Mouse (Mus musculus): ENCODE measurements at regions not wholly inside any gene's neighbourhood (a gene's known extent, or its start where the extent isn't known, plus 50 kb on each side); places are given as distances from the start of the nearest gene placed in this dataset.

DNA sequence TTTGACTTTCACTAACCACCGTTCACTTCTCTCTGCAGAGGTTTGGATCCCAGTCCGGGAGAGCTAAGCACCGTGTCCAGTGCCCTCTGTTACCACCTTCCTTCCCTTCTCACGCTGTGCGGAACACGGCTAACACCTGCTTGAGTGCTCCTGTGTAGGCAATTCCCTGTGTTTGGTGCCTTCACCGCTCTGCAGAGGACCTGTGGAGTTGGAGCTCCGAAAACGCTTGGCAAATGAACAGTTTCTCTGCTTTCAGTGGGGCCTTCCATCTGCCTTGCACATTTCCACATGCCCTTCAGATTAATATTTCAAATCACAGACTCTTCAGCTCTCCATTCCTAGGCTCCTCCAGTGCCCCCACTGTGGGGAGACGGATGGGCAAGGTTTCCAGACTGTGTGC is 227.7 kb upstream of the Daam1 start:
- Histone ChIP-seq H3K4me1 (ENCODE audit: insufficient read depth, low read length) (no peaks in the 10 kb centered on the region), H3K9me3 (ENCODE audit: low read length) (no peaks in the 10 kb centered on the region), H3K27me3 (ENCODE audit: insufficient read depth, low read length) (no peaks in the 10 kb centered on the region), H3K4me2 (replicated peaks; ENCODE audit: low read depth, low read length) (no peak overlapping the region), H3K36me3 (ENCODE audit: insufficient read depth, low read length) (no peaks in the 10 kb centered on the region), H3K27ac (ENCODE audit: low read length) (no peak overlapping the region), H3K9ac (replicated peaks; ENCODE audit: low read length) (no peak overlapping the region), H3K4me3 (ENCODE audit: low read length) (no peak overlapping the region)
- 86% methylated on average over 10 of the region's 10 CpGs for WGBS
- no peak for ATAC-seq (ENCODE audit: low FRiP score, low TSS enrichment)

DNA sequence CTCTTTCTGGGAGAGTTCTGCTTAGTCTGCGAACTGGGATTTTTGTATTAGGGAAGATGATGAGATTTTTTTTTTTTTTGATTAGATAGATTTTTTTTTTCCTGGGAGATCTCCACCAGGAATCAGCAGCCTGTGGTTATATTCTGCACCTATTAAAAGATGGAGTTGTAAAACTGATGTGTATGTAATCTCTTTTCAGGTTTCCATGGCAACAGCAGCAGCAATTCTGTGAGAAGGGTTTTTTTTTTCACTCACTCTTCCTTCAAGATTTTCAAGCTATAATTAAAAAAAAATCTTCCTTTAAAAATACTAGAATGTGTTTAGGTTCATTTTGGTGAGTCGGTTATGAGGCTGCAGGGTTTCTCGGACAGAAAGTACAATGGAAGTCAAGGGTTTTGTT is 224.5 kb upstream of the Daam1 start:
- peaks cover 4% of the 10 kb centered on the region; the same call in 1 of the 2 replicates for H3K9me3 ChIP-seq (ENCODE audit: low read length)
- no peaks in the 10 kb centered on the region for H3K36me3 ChIP-seq (ENCODE audit: insufficient read depth, low read length)
- no peak overlapping the region for H3K4me3 ChIP-seq (ENCODE audit: low read length)
- no peaks in the 10 kb centered on the region for H3K27me3 ChIP-seq (ENCODE audit: insufficient read depth, low read length)
- H3K27ac ChIP-seq (ENCODE audit: low read length): no peak overlapping the region
- no peaks in the 10 kb centered on the region for H3K4me1 ChIP-seq (ENCODE audit: insufficient read depth, low read length)
- H3K4me2 ChIP-seq (replicated peaks; ENCODE audit: low read depth, low read length): no peak overlapping the region
- H3K9ac ChIP-seq (replicated peaks; ENCODE audit: low read length): no peak overlapping the region
- WGBS: 89% methylated on average over 3 of the region's 3 CpGs
- no peak for ATAC-seq (ENCODE audit: low FRiP score, low TSS enrichment)

DNA sequence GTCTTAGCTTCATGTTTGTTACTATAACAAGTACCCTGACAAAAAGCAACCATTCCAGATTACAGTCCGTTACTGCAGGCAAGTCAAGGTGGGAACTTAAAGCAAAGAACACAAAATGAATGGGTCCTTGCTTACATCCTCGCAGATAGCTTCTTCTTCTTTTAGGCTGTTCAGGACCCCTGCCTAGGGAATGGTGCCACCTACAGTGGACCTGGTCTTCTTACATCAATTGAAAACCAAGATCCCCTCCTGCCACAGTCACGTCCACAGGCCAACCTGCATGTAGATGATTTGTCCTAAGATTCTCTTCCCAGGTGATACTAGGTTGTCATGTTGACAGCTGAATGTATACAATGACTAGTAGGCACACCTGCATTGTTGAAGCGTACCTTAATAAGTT is 222.9 kb upstream of the Daam1 start:
- H3K9me3 ChIP-seq (ENCODE audit: low read length): peaks cover 4% of the 10 kb centered on the region; the same call in 1 of the 2 replicates
- 95% methylated on average over 4 of the region's 4 CpGs for WGBS
- H3K27me3 ChIP-seq (ENCODE audit: insufficient read depth, low read length): no peaks in the 10 kb centered on the region
- no peak overlapping the region for H3K4me3 ChIP-seq (ENCODE audit: low read length)
- no peak overlapping the region for H3K27ac ChIP-seq (ENCODE audit: low read length)
- ATAC-seq (ENCODE audit: low FRiP score, low TSS enrichment): no peak
- no peak overlapping the region for H3K4me2 ChIP-seq (replicated peaks; ENCODE audit: low read depth, low read length)
- no peak overlapping the region for H3K9ac ChIP-seq (replicated peaks; ENCODE audit: low read length)
- no peaks in the 10 kb centered on the region for H3K36me3 ChIP-seq (ENCODE audit: insufficient read depth, low read length)
- H3K4me1 ChIP-seq (ENCODE audit: insufficient read depth, low read length): 0 out of 2 replicates have a peak, but pooled peaks cover 5% of the 10 kb centered on the region

DNA sequence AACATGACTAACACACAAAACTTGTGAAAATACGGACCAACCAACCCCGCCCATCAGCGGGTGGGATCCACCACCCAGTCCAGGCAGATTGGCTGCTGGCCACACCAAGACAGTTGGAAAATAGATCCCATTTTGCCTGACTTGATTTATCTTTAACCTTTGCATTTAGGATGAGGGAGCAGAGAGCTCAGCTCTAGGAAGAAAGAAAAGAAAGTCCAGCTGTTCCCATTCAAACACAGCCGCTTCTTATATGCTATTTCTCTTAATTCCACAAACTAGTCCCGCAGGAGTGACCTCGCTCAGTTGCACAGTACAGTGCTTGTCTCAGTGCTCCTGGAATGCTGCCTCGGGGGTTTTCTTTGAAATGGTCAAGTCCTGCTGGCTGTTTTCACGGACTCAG is 217.6 kb upstream of the Daam1 start:
- Histone ChIP-seq H3K4me2 (replicated peaks; ENCODE audit: low read depth, low read length) (no peak overlapping the region), H3K9me3 (ENCODE audit: low read length) (peaks cover 4% of the 10 kb centered on the region; the same call in 1 of the 2 replicates), H3K36me3 (ENCODE audit: insufficient read depth, low read length) (no peaks in the 10 kb centered on the region), H3K27me3 (ENCODE audit: insufficient read depth, low read length) (no peaks in the 10 kb centered on the region), H3K9ac (replicated peaks; ENCODE audit: low read length) (no peak overlapping the region; the same call in 1 of the 2 replicates), H3K4me3 (ENCODE audit: low read length) (no peak overlapping the region), H3K4me1 (ENCODE audit: insufficient read depth, low read length) (peaks cover 22% of the 10 kb centered on the region; the same call in 1 of the 2 replicates), H3K27ac (ENCODE audit: low read length) (peak overlapping the region; percentile 77)
- ATAC-seq (ENCODE audit: low FRiP score, low TSS enrichment): peak; percentile 91
- 41% methylated on average over 8 of the region's 8 CpGs for WGBS

DNA sequence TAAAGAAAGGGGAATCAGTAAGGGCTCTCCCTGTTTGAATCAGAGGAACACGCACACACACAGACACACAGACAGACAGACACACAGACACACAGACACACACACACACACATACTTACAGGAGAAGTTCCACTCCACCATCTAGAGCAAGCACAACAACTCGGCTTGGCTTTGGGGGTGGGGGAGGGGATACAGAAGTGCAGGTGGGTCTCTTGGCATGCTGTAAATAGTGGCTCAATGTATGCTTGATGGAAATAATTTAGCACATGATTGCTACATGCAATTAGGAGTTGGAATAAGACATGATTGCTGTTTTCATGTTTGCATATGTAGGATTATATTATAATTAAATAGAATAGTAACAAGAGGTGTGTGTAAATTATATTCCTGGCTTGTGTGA is 215.9 kb upstream of the Daam1 start:
- no peaks in the 10 kb centered on the region for H3K36me3 ChIP-seq (ENCODE audit: insufficient read depth, low read length)
- H3K4me3 ChIP-seq (ENCODE audit: low read length): no peak overlapping the region
- H3K9ac ChIP-seq (replicated peaks; ENCODE audit: low read length): no peak overlapping the region
- no peaks in the 10 kb centered on the region for H3K27me3 ChIP-seq (ENCODE audit: insufficient read depth, low read length)
- peaks cover 4% of the 10 kb centered on the region; the same call in 1 of the 2 replicates for H3K9me3 ChIP-seq (ENCODE audit: low read length)
- peaks cover 29% of the 10 kb centered on the region for H3K4me1 ChIP-seq (ENCODE audit: insufficient read depth, low read length)
- no peak for ATAC-seq (ENCODE audit: low FRiP score, low TSS enrichment)
- no peak overlapping the region for H3K4me2 ChIP-seq (replicated peaks; ENCODE audit: low read depth, low read length)
- H3K27ac ChIP-seq (ENCODE audit: low read length): no peak overlapping the region
- WGBS: 68% methylated on average over 2 of the region's 2 CpGs

GRCm38 (mm10) chr12:71615383-71615782 is 215.5 kb upstream of the Daam1 start:
- H3K4me1 ChIP-seq (ENCODE audit: insufficient read depth, low read length): peaks cover 33% of the 10 kb centered on the region
- 59% methylated on average over 2 of the region's 2 CpGs for WGBS
- no peak for ATAC-seq (ENCODE audit: low FRiP score, low TSS enrichment)
- H3K27me3 ChIP-seq (ENCODE audit: insufficient read depth, low read length): no peaks in the 10 kb centered on the region
- no peaks in the 10 kb centered on the region for H3K36me3 ChIP-seq (ENCODE audit: insufficient read depth, low read length)
- H3K9me3 ChIP-seq (ENCODE audit: low read length): peaks cover 4% of the 10 kb centered on the region; the same call in 1 of the 2 replicates
- H3K4me2 ChIP-seq (replicated peaks; ENCODE audit: low read depth, low read length): no peak overlapping the region
- no peak overlapping the region for H3K9ac ChIP-seq (replicated peaks; ENCODE audit: low read length)
- H3K27ac ChIP-seq (ENCODE audit: low read length): no peak overlapping the region
- no peak overlapping the region for H3K4me3 ChIP-seq (ENCODE audit: low read length)

DNA sequence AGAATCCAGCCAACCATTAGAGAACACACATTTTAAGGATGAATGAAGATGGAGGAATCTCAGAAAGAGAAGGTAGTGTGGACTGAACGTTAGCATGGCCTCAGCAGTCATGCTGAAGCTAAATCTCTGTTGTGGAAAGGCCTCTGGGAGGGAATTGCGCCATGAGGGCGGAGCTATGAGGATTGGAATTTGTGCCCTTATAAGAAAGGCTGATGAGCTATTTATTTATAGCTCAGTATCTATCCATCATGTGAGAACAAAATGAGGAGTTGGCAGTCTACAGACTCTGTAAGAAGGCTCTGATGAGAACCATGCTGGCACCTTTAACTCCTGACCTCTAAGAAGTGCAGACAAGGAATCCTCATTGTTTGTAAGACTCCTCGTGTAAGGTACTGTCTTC is 214.8 kb upstream of the Daam1 start:
- H3K4me1 ChIP-seq (ENCODE audit: insufficient read depth, low read length): peaks cover 33% of the 10 kb centered on the region
- 80% methylated on average over 4 of the region's 4 CpGs for whole genome bisulfite sequencing
- no peak overlapping the region for H3K4me2 ChIP-seq (replicated peaks; ENCODE audit: low read depth, low read length)
- no peak overlapping the region for H3K4me3 ChIP-seq (ENCODE audit: low read length)
- H3K27me3 ChIP-seq (ENCODE audit: insufficient read depth, low read length): no peaks in the 10 kb centered on the region
- no peaks in the 10 kb centered on the region for H3K36me3 ChIP-seq (ENCODE audit: insufficient read depth, low read length)
- no peaks in the 10 kb centered on the region for H3K9me3 ChIP-seq (ENCODE audit: low read length)
- H3K9ac ChIP-seq (replicated peaks; ENCODE audit: low read length): no peak overlapping the region
- H3K27ac ChIP-seq (ENCODE audit: low read length): no peak overlapping the region
- ATAC-seq (ENCODE audit: low FRiP score, low TSS enrichment): no peak

GRCm38 (mm10) chr12:71618466-71618865 is 212.4 kb upstream of the Daam1 start:
- peaks cover 32% of the 10 kb centered on the region for H3K4me1 ChIP-seq (ENCODE audit: insufficient read depth, low read length)
- H3K9me3 ChIP-seq (ENCODE audit: low read length): no peaks in the 10 kb centered on the region
- no peaks in the 10 kb centered on the region for H3K27me3 ChIP-seq (ENCODE audit: insufficient read depth, low read length)
- no peak for ATAC-seq (ENCODE audit: low FRiP score, low TSS enrichment)
- no peak overlapping the region for H3K9ac ChIP-seq (replicated peaks; ENCODE audit: low read length)
- no peak overlapping the region for H3K4me3 ChIP-seq (ENCODE audit: low read length)
- H3K4me2 ChIP-seq (replicated peaks; ENCODE audit: low read depth, low read length): no peak overlapping the region
- H3K27ac ChIP-seq (ENCODE audit: low read length): no peak overlapping the region
- H3K36me3 ChIP-seq (ENCODE audit: insufficient read depth, low read length): no peaks in the 10 kb centered on the region
- WGBS: 63% methylated on average over 6 of the region's 6 CpGs

DNA sequence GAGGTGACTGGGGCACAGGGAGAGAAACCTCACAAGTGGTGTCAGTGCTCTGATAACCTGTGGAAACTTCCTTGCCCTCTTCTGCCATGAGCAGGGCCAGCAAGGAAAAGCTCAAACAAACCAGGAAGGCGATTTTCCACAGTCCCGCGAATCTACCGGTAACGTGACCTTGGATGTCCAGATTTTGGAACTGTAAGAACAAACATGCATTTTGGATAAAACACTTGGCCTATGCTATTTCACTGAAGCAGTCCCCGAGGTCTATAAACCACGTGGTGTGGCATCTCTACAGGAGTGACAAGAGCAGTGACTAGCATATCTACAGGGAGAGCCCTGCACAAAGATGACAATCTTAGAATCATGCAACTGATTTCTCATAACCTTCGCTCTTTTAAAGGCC is 211.9 kb upstream of the Daam1 start:
- Histone ChIP-seq H3K36me3 (ENCODE audit: insufficient read depth, low read length) (no peaks in the 10 kb centered on the region), H3K27me3 (ENCODE audit: insufficient read depth, low read length) (no peaks in the 10 kb centered on the region), H3K27ac (ENCODE audit: low read length) (no peak overlapping the region), H3K4me2 (replicated peaks; ENCODE audit: low read depth, low read length) (no peak overlapping the region), H3K9ac (replicated peaks; ENCODE audit: low read length) (no peak overlapping the region), H3K4me3 (ENCODE audit: low read length) (no peak overlapping the region), H3K9me3 (ENCODE audit: low read length) (no peaks in the 10 kb centered on the region), H3K4me1 (ENCODE audit: insufficient read depth, low read length) (peaks cover 32% of the 10 kb centered on the region)
- 81% methylated on average over 8 of the region's 8 CpGs for WGBS
- ATAC-seq (ENCODE audit: low FRiP score, low TSS enrichment): no peak

- no peak overlapping the region for H3K4me2 ChIP-seq (replicated peaks; ENCODE audit: low read depth, low read length)
- no peak for ATAC-seq (ENCODE audit: low FRiP score, low TSS enrichment)
- H3K27ac ChIP-seq (ENCODE audit: low read length): no peak overlapping the region
- 23% methylated on average over 4 of the region's 4 CpGs for WGBS
- no peak overlapping the region for H3K4me3 ChIP-seq (ENCODE audit: low read length)
- H3K9ac ChIP-seq (replicated peaks; ENCODE audit: low read length): no peak overlapping the region
- H3K27me3 ChIP-seq (ENCODE audit: insufficient read depth, low read length): no peaks in the 10 kb centered on the region
- no peaks in the 10 kb centered on the region for H3K36me3 ChIP-seq (ENCODE audit: insufficient read depth, low read length)
- H3K9me3 ChIP-seq (ENCODE audit: low read length): no peaks in the 10 kb centered on the region
- peaks cover 30% of the 10 kb centered on the region for H3K4me1 ChIP-seq (ENCODE audit: insufficient read depth, low read length)
Observed at GRCm38 (mm10) chr12:71619561-71619960, 211.3 kb upstream of the Daam1 start.

Data from kidney, embryonic 16.5 days (tissue).